ENCODE assay signal across 9 mouse cellular contexts in the genomic region with DNA sequence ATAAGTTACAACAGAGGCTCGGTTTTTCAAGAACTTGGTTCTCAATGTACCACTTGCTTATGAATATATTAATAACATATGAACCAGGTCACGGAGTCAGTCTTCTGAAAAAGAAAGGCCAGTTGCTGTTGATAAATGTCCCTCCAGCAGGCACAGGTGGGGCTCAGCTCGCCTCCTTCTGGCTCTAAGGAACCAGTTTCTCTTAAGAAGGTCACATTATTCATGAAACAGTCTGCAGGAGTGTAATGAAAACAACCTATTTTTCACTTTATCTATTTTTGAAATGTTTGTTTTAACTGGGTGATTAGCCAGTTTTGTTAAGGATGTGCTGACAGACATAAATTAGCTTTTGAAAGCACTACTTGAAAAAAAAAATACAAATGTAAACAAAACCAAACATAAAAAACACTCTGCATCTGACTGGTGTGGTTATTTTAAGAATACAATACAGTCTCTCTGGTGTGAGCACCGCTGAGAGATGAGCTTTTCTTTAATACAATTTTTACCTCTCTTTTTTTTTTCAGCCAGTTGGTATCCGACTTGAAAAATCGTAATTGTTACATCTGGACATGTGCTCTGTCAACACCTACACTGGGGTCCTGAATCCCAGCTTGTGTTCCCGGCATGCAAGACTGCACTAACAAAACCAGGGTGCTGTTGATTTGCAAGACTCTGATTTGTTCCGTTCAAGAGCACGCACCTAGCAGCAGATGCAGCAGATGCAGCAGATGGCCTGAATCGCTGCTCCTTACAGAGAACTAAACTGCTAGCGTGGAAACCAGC.
DNase-seq lines count a peak whose midpoint lies in the region; ATAC-seq and TF ChIP-seq lines count a peak whose summit lies in the region.
"Had no signal": no experiment of that assay in that cellular context is flagged by ENCODE, and none has a peak within 500 bp of the region (broad histone marks: within the 10 kb centered on the region; RNA-seq: fewer than 3 reads in every experiment).

No protein-coding gene starts in this region.

- no peaks in the 10 kb centered on the region for H3K27me3 ChIP-seq in heart, embryonic 15.5 days
- no peaks in the 10 kb centered on the region for H3K27me3 ChIP-seq in heart, adult 2 months (ENCODE audit: control insufficient read depth, insufficient read depth, low read length)
- H3K27me3 ChIP-seq in midbrain, embryonic 11.5 days (ENCODE audit: control insufficient read depth, insufficient read depth, low read length), result no peaks in the 10 kb centered on the region
- no peaks in the 10 kb centered on the region for H3K27me3 ChIP-seq in midbrain, embryonic 10.5 days (ENCODE audit: low read depth, poor library complexity, severe bottlenecking)
- no peaks in the 10 kb centered on the region for H3K27me3 ChIP-seq in hindbrain, embryonic 12.5 days
- no peaks in the 10 kb centered on the region for H3K27me3 ChIP-seq in neural tube, embryonic 13.5 days

- 28% methylated on average over 11 of the region's 11 CpGs for WGBS in heart, embryonic 15.5 days
- WGBS in heart, adult 2 months, result 25% methylated on average over 11 of the region's 11 CpGs
- WGBS in midbrain, embryonic 11.5 days, result 64% methylated on average over 11 of the region's 11 CpGs
- 59% methylated on average over 11 of the region's 11 CpGs for WGBS in midbrain, embryonic 10.5 days
- WGBS in hindbrain, embryonic 12.5 days, result 37% methylated on average over 11 of the region's 11 CpGs
- 32% methylated on average over 11 of the region's 11 CpGs for WGBS in neural tube, embryonic 13.5 days

- H3K4me2 ChIP-seq in heart, embryonic 15.5 days, result peak overlapping the region; percentile 23; the same call in 1 of the 2 replicates
- H3K4me2 ChIP-seq in midbrain, embryonic 11.5 days, result no peak overlapping the region
- 0 out of 2 replicates have a peak overlapping the region, but pooled peaks have one; percentile 6 for H3K4me2 ChIP-seq in hindbrain, embryonic 12.5 days (replicated peaks)
- H3K4me2 ChIP-seq in neural tube, embryonic 13.5 days, result peak overlapping the region; percentile 1; the same call in 1 of the 2 replicates

- ATAC-seq in heart, embryonic 15.5 days (replicated peaks; ENCODE audit: insufficient number of reproducible peaks, insufficient read depth, low FRiP score, low read depth), result no peak
- ATAC-seq in midbrain, embryonic 11.5 days (ENCODE audit: low FRiP score), result 0 out of 2 replicates have a peak, but pooled peaks have one; percentile 24
- ATAC-seq in hindbrain, embryonic 12.5 days (ENCODE audit: low FRiP score), result peak; percentile 43
- no peak for ATAC-seq in neural tube, embryonic 13.5 days (ENCODE audit: low read depth)

- no peak for TF ChIP-seq EP300 in heart, adult 2 months (IDR thresholded peaks at IDR 0.05; ENCODE audit: insufficient read depth, low read depth, low read length)

- no peaks in the 10 kb centered on the region for H3K36me3 ChIP-seq in heart, embryonic 15.5 days
- no peaks in the 10 kb centered on the region for H3K36me3 ChIP-seq in heart, adult 2 months (ENCODE audit: control insufficient read depth, insufficient read depth, low read length)
- no peaks in the 10 kb centered on the region for H3K36me3 ChIP-seq in midbrain, embryonic 11.5 days (ENCODE audit: control insufficient read depth, insufficient read depth, low read length)
- H3K36me3 ChIP-seq in midbrain, embryonic 10.5 days, result no peaks in the 10 kb centered on the region
- no peaks in the 10 kb centered on the region for H3K36me3 ChIP-seq in hindbrain, embryonic 12.5 days
- no peaks in the 10 kb centered on the region for H3K36me3 ChIP-seq in neural tube, embryonic 13.5 days

- H3K9ac ChIP-seq in heart, embryonic 15.5 days, result no peak overlapping the region
- no peak overlapping the region for H3K9ac ChIP-seq in heart, adult 2 months (ENCODE audit: low read depth, low read length)
- no peak overlapping the region for H3K9ac ChIP-seq in midbrain, embryonic 11.5 days (ENCODE audit: low read length)
- H3K9ac ChIP-seq in hindbrain, embryonic 12.5 days, result no peak overlapping the region
- H3K9ac ChIP-seq in neural tube, embryonic 13.5 days, result no peak overlapping the region

- intact Hi-C loops in heart, adult 2 months (cut with DNase I), result no loop called here

- TF ChIP-seq CTCF in heart, adult 2 months (IDR thresholded peaks at IDR 0.05), result no peak

- no peak for TF ChIP-seq POLR2A in heart, adult 2 months (IDR thresholded peaks at IDR 0.05; ENCODE audit: insufficient read depth, low read depth, low read length)

- H3K27ac ChIP-seq in heart, embryonic 15.5 days, result no peak overlapping the region
- no peak overlapping the region for H3K27ac ChIP-seq in heart, adult 2 months
- H3K27ac ChIP-seq in midbrain, embryonic 11.5 days (ENCODE audit: low read depth, low read length), result no peak overlapping the region
- no peak overlapping the region for H3K27ac ChIP-seq in midbrain, embryonic 10.5 days (replicated peaks)
- no peak overlapping the region for H3K27ac ChIP-seq in hindbrain, embryonic 12.5 days
- H3K27ac ChIP-seq in neural tube, embryonic 13.5 days (replicated peaks), result peak overlapping the region; percentile 6; the same call in 1 of the 2 replicates

- H3K4me1 ChIP-seq in heart, embryonic 15.5 days (replicated peaks), result peaks cover 4% of the 10 kb centered on the region
- no peaks in the 10 kb centered on the region for H3K4me1 ChIP-seq in heart, adult 2 months (ENCODE audit: control insufficient read depth, insufficient read depth, low read length)
- no peaks in the 10 kb centered on the region for H3K4me1 ChIP-seq in midbrain, embryonic 11.5 days (ENCODE audit: control insufficient read depth, insufficient read depth, low read length)
- no peaks in the 10 kb centered on the region for H3K4me1 ChIP-seq in midbrain, embryonic 10.5 days
- H3K4me1 ChIP-seq in hindbrain, embryonic 12.5 days, result peaks cover 6% of the 10 kb centered on the region; the same call in 1 of the 2 replicates
- peaks cover 12% of the 10 kb centered on the region for H3K4me1 ChIP-seq in neural tube, embryonic 13.5 days (replicated peaks)

- no peaks in the 10 kb centered on the region for H3K79me2 ChIP-seq in heart, adult 2 months (replicated peaks; ENCODE audit: control insufficient read depth, insufficient read depth, low read length)

- no peaks in the 10 kb centered on the region for H3K9me3 ChIP-seq in heart, embryonic 15.5 days (replicated peaks)
- H3K9me3 ChIP-seq in midbrain, embryonic 11.5 days (ENCODE audit: control insufficient read depth, low read length), result no peaks in the 10 kb centered on the region
- no peaks in the 10 kb centered on the region for H3K9me3 ChIP-seq in midbrain, embryonic 10.5 days (replicated peaks)
- H3K9me3 ChIP-seq in hindbrain, embryonic 12.5 days (replicated peaks), result no peaks in the 10 kb centered on the region
- no peaks in the 10 kb centered on the region for H3K9me3 ChIP-seq in neural tube, embryonic 13.5 days

- H3K4me3 ChIP-seq in heart, embryonic 15.5 days, result no peak overlapping the region
- no peak overlapping the region for H3K4me3 ChIP-seq in heart, adult 2 months
- no peak overlapping the region for H3K4me3 ChIP-seq in midbrain, embryonic 11.5 days (ENCODE audit: low read depth, low read length)
- no peak overlapping the region for H3K4me3 ChIP-seq in midbrain, embryonic 10.5 days
- no peak overlapping the region for H3K4me3 ChIP-seq in hindbrain, embryonic 12.5 days
- H3K4me3 ChIP-seq in neural tube, embryonic 13.5 days, result no peak overlapping the region

- DNase-seq in heart, adult 2 months, result no peak
- no peak for DNase-seq in midbrain, embryonic 11.5 days (ENCODE audit: low spot score, missing footprints)
- no peak for DNase-seq in midbrain, embryonic 10.5 days (ENCODE audit: low spot score)
- no peak for DNase-seq in adrenal gland, postnatal 14 days
- DNase-seq in liver, result no peak
- DNase-seq: thymus, postnatal 36 days had no signal

Comparison
In these comparisons a context has a peak if more than half of its experiments do, and no peak if none do; other contexts are left out.
1. ATAC-seq: peak in midbrain, embryonic 11.5 days (single experiment) and hindbrain, embryonic 12.5 days (single experiment); none in heart, embryonic 15.5 days (single experiment) and neural tube, embryonic 13.5 days (single experiment).